Mouse (Mus musculus) limb, embryonic 14.5 days (tissue): ENCODE measurements around the gene Efr3b. TPM values are rescaled to one million over a fixed set of nuclear protein-coding genes. Genes with fewer than 3 reads are reported as not detected.
A peak's percentile ranks its signal among the peaks of the same experiment; 100 is the strongest.
"Not testable (repeated sequence)": the region's sequence is repeated elsewhere in the genome, so short reads cannot be mapped to it uniquely, and the experiment has no call there.

ENCODE experiments used
- ATAC-seq: fragments of 200-750 bp; cut with Nextera tagmentation; 2 replicates; pipeline ENCODE4 v1.8.0; 2017; ENCODE audit warnings: low read depth, moderate number of reproducible peaks, moderate TSS enrichment; ENCODE audit not compliant: low FRiP score
- DNase-seq: peaks from one replicate; pipeline ENCODE4 v3.0.0-alpha.2; 2015; ENCODE audit warnings: low spot score
- H3K27ac ChIP-seq: fragments of 300-500 bp; sonication (generic); replicated peaks from 2 replicates; pipeline ENCODE4 v1.5.1; 2014; ENCODE audit warnings: low read depth, mild to moderate bottlenecking, low read length, moderate library complexity, mixed read lengths
- H3K27me3 ChIP-seq: fragments of 300-500 bp; sonication (generic); 2 replicates; pipeline ENCODE4 v1.6.1; 2014; ENCODE audit warnings: low read length, mixed read lengths; ENCODE audit not compliant: control insufficient read depth, insufficient read depth
- H3K36me3 ChIP-seq: fragments of 300-500 bp; sonication (generic); 2 replicates; pipeline ENCODE4 v1.6.1; 2014; ENCODE audit warnings: mild to moderate bottlenecking, low read length, moderate library complexity, mixed read lengths; ENCODE audit not compliant: control insufficient read depth, insufficient read depth
- H3K4me1 ChIP-seq: fragments of 300-500 bp; sonication (generic); 2 replicates; pipeline ENCODE4 v1.6.1; 2014; ENCODE audit warnings: antibody characterized with exemption, low read length, mixed read lengths; ENCODE audit not compliant: control insufficient read depth, insufficient read depth
- H3K4me2 ChIP-seq: fragments of 300-500 bp; sonication (generic); replicated peaks from 2 replicates; pipeline ENCODE4 v1.6.1; 2014; ENCODE audit warnings: low read depth, mild to moderate bottlenecking, low read length, moderate library complexity; ENCODE audit not compliant: severe bottlenecking
- H3K4me3 ChIP-seq: fragments of 300-500 bp; sonication (generic); replicated peaks from 2 replicates; pipeline ENCODE4 v1.5.1; 2014; ENCODE audit warnings: low read length
- H3K9ac ChIP-seq: fragments of 300-500 bp; sonication (generic); 2 replicates; pipeline ENCODE4 v1.6.1; 2014; ENCODE audit warnings: mild to moderate bottlenecking, low read depth, low read length, moderate library complexity; ENCODE audit not compliant: severe bottlenecking
- H3K9me3 ChIP-seq: fragments of 300-500 bp; sonication (generic); 2 replicates; pipeline ENCODE4 v1.6.1; 2016; ENCODE audit warnings: low read length; ENCODE audit not compliant: control insufficient read depth
- POLR2A ChIP-seq: fragments of 200-500 bp; IDR thresholded peaks from 2 replicates; pipeline ENCODE4 v1.8.0; 2012; ENCODE audit warnings: inconsistent platforms, mild to moderate bottlenecking, moderate library complexity, borderline replicate concordance; ENCODE audit not compliant: insufficient read depth, insufficient read length; ENCODE audit errors: extremely low read depth
- WGBS: fragments of 180-500 bp; shearing (Covaris S2); extraction: QIAGEN DNeasy Blood & Tissue Kit; methylation state at CpG from one replicate; pipeline ENCODE4 v1.1.7; 2014; 5-methylcytosine and 5-hydroxymethylcytosine counted together
- polyA plus RNA-seq, 2 experiments: library from polyadenylated mRNA; depleted of rRNA in 1 of 2; stranded (reverse) in 1 of 2; unstranded in 1 of 2; fragments of >200 nt; fragmentation: Nextera tagmentation in 1 of 2; extraction: Ambion mirVana in 1 of 2; gene quantifications; 2 replicates each; pipeline versions ENCODE4 v1.2.1 to v1.2.3; 2012 to 2014

Efr3b gene
- polyA plus RNA-seq, 2 experiments, result 3.5 to 6.2 TPM

DNA sequence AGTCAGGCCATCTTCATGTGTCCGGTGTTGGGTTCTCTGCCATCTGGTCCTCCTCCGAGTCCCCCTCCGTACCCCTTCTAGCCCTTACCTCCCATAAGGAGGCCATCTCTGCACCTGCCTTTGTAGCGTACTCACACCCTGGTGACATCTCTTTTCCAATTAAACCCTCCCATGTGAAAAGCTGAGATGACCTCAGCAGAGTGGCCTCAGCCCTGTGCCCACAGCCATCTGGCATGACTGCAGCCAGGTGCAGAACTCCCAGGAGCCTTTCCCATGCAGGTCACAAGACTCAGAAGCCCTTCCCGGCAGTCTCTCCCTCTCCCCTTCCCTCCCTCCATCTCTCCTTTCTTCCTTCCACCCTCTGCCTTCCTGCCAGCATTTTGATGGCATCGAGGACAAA, 91.2 kb downstream of the Efr3b start:
- 72% methylated on average over 6 of the region's 6 CpGs for WGBS
- Histone ChIP-seq H3K27me3 (no peaks in the 10 kb centered on the region), H3K9me3 (no peaks in the 10 kb centered on the region), H3K4me3 (no peak overlapping the region), H3K4me2 (no peak overlapping the region), H3K9ac (no peak overlapping the region), H3K27ac (no peak overlapping the region), H3K36me3 (no peaks in the 10 kb centered on the region), H3K4me1 (no peaks in the 10 kb centered on the region)
- no peak for TF ChIP-seq POLR2A
- no peak for ATAC-seq
- no peak for DNase-seq

DNA sequence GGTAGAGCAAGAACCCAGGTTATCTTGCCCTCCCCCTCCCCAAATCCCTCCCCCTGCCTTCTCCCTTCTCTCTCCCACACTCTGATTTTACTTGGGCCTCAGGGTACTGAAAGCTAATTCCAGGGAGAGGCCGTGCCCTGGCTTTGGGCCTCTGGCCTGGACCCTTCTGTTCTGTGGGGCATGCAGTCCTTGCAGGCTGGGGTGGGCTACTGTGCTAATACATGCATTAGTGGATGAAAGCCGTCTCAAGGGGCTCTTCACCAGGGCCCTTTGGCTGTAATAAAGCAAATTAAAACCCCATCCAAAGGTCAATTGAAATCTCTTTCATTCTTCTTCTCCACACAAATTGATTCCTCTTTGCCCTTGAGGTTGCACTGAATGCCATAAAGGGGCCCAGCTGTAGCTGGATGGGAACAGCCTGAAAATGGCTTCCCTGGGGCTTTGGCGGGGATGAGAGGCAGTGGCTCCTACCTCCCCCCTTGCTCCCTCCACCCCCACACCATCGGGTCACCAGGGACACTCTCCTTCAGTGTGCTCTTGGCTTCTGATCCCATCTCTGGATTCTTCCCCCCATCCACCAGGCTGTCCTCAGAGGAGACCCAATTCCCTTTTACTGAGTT, 94.2 kb downstream of the Efr3b start:
- TF ChIP-seq POLR2A, result no peak
- Histone ChIP-seq H3K36me3 (no peaks in the 10 kb centered on the region), H3K4me1 (no peaks in the 10 kb centered on the region), H3K4me2 (no peak overlapping the region), H3K9me3 (no peaks in the 10 kb centered on the region), H3K4me3 (no peak overlapping the region), H3K9ac (no peak overlapping the region), H3K27ac (no peak overlapping the region), H3K27me3 (no peaks in the 10 kb centered on the region)
- 58% methylated on average over 4 of the region's 4 CpGs for WGBS
- ATAC-seq (no peak), DNase-seq (no peak)

GRCm38 (mm10) chr12:3942026-3942425, 96.7 kb downstream of the Efr3b start:
- ATAC-seq (no peak), DNase-seq (no peak)
- 45% methylated on average over 11 of the region's 11 CpGs for WGBS

DNA sequence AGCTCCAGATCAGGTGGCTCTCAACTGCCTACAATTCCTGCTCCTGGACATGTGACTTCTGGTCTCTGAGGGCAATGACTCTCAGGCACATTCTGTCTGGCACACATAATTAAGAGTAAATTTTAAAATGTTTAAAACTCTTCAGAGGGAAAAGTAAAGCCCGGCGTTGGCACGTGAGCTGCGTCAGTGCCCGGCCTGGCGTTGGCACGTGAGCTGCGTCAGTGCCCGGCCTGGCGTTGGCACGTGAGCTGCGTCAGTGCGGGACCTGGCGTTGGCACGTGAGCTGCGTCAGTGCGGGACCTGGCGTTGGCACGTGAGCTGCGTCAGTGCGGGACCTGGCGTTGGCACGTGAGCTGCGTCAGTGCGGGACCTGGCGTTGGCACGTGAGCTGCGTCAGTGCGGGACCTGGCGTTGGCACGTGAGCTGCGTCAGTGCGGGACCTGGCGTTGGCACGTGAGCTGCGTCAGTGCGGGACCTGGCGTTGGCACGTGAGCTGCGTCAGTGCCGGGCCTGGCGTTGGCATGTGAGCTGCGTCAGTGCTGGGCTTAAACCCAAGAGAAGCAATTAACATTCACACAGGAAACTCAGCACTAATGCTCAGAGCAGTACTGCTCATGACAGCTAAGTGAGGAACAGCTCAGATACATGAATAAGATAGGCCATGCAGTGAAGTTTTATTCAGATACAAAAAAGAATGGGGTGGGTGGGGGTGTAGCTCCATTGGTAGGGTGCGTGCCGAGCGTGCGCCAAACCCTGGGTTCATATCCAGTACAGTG, 108.4 kb downstream of the Efr3b start:
- not testable (repeated sequence) for H3K36me3 ChIP-seq, H3K4me1 ChIP-seq, H3K4me3 ChIP-seq, DNase-seq, H3K9ac ChIP-seq, H3K4me2 ChIP-seq, ATAC-seq, H3K27ac ChIP-seq, H3K27me3 ChIP-seq, H3K9me3 ChIP-seq
- WGBS, result 88% methylated on average over 28 of the region's 47 CpGs

More at GRCm38 (mm10) chr12:3942026-3942425, 96.7 kb downstream of the Efr3b start:
- H3K9ac ChIP-seq, result no peak overlapping the region
- H3K4me1 ChIP-seq, result no peaks in the 10 kb centered on the region
- no peak overlapping the region for H3K4me2 ChIP-seq
- no peak overlapping the region for H3K4me3 ChIP-seq
- no peaks in the 10 kb centered on the region for H3K9me3 ChIP-seq
- H3K27me3 ChIP-seq, result no peaks in the 10 kb centered on the region
- H3K27ac ChIP-seq, result no peak overlapping the region
- no peak for TF ChIP-seq POLR2A
- H3K36me3 ChIP-seq, result no peaks in the 10 kb centered on the region

GRCm38 (mm10) chr12:3928841-3929240, 109.9 kb downstream of the Efr3b start:
- Histone ChIP-seq H3K27me3 (no peaks in the 10 kb centered on the region), H3K4me2 (no peak overlapping the region), H3K27ac (no peak overlapping the region), H3K36me3 (no peaks in the 10 kb centered on the region), H3K9me3 (no peaks in the 10 kb centered on the region), H3K4me1 (no peaks in the 10 kb centered on the region), H3K4me3 (no peak overlapping the region), H3K9ac (no peak overlapping the region)
- no peak for DNase-seq
- 65% methylated on average over 3 of the region's 3 CpGs for whole genome bisulfite sequencing
- ATAC-seq, result no peak
- TF ChIP-seq POLR2A, result no peak

DNA sequence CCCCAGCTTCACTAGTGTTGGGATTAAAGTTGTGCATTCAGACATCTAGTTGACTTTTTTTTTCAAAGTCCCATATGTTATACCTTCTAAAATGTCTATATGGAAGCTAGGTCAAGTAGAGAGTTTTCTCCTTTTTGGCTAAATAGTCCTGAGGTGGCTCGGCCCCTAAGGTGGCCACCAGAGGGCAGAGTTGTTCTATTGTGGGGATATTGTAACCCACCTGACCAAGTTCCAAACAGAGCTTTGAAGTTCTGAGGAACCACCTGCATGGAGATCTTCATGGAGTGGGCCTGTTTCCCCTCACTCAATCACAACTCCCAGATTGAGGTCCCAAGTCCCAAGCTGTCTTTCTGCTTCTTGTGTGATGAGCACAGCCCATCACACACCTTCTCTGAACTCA, 112.6 kb downstream of the Efr3b start:
- no peak for TF ChIP-seq POLR2A
- ATAC-seq (peak; percentile 55; the same call in 1 of the 2 replicates), DNase-seq (peak; percentile 63)
- no peaks in the 10 kb centered on the region for H3K27me3 ChIP-seq
- H3K9ac ChIP-seq, result no peak overlapping the region
- H3K9me3 ChIP-seq, result no peaks in the 10 kb centered on the region
- no peak overlapping the region for H3K27ac ChIP-seq
- 0% methylated on average over 1 of the region's 1 CpGs for WGBS
- H3K4me3 ChIP-seq, result no peak overlapping the region
- H3K4me1 ChIP-seq, result no peaks in the 10 kb centered on the region
- no peak overlapping the region for H3K4me2 ChIP-seq
- H3K36me3 ChIP-seq, result no peaks in the 10 kb centered on the region
